Mouse (Mus musculus) liver, embryonic 13.5 days (tissue): ENCODE measurements at regions not wholly inside any gene's neighbourhood (a gene's known extent, or its start where the extent isn't known, plus 50 kb on each side); places are given as distances from the start of the nearest gene placed in this dataset.

ENCODE experiments used
- ATAC-seq: fragments of 200-750 bp; cut with Nextera tagmentation; 2 replicates; pipeline ENCODE4 v1.8.0; 2017; ENCODE audit warnings: low read depth, mild to moderate bottlenecking, moderate number of reproducible peaks, moderate library complexity
- DNase-seq: peaks from one replicate; pipeline ENCODE4 v3.0.0; 2022
- H3K27ac ChIP-seq: fragments of 300-500 bp; sonication (generic); 2 replicates; pipeline ENCODE4 v1.5.1; 2015; ENCODE audit warnings: moderate library complexity, mild to moderate bottlenecking, inconsistent platforms
- H3K27me3 ChIP-seq: fragments of 300-500 bp; sonication (generic); 2 replicates; pipeline ENCODE4 v1.6.1; 2015; ENCODE audit warnings: mild to moderate bottlenecking, inconsistent platforms
- H3K36me3 ChIP-seq: fragments of 300-500 bp; sonication (generic); 2 replicates; pipeline ENCODE4 v1.6.1; 2015; ENCODE audit warnings: mild to moderate bottlenecking, inconsistent platforms
- H3K4me1 ChIP-seq: fragments of 300-500 bp; sonication (generic); replicated peaks from 2 replicates; pipeline ENCODE4 v1.6.1; 2015; ENCODE audit warnings: inconsistent platforms
- H3K4me2 ChIP-seq: fragments of 300-500 bp; sonication (generic); 2 replicates; pipeline ENCODE4 v1.6.1; 2015; ENCODE audit warnings: inconsistent platforms, mild to moderate bottlenecking, moderate library complexity
- H3K4me3 ChIP-seq: fragments of 300-500 bp; sonication (generic); replicated peaks from 2 replicates; pipeline ENCODE4 v1.5.1; 2015; ENCODE audit warnings: mild to moderate bottlenecking, inconsistent platforms
- H3K9ac ChIP-seq: fragments of 300-500 bp; sonication (generic); 2 replicates; pipeline ENCODE4 v1.6.1; 2015; ENCODE audit warnings: mild to moderate bottlenecking, inconsistent platforms
- H3K9me3 ChIP-seq: fragments of 300-500 bp; sonication (generic); replicated peaks from 2 replicates; pipeline ENCODE4 v1.6.1; 2016; ENCODE audit warnings: inconsistent platforms
- WGBS: fragments of 180-500 bp; shearing (Covaris S2); methylation state at CpG from one replicate; pipeline ENCODE4 v1.1.7; 2015; ENCODE audit not compliant: insufficient replicate concordance; 5-methylcytosine and 5-hydroxymethylcytosine counted together

GRCm38 (mm10) chr15:50993121-50993520, 2891.6 kb upstream of the Gm7489 start:
- Histone ChIP-seq H3K4me1 (no peaks in the 10 kb centered on the region), H3K9ac (no peak overlapping the region), H3K9me3 (no peaks in the 10 kb centered on the region), H3K4me3 (no peak overlapping the region), H3K4me2 (no peak overlapping the region), H3K36me3 (no peaks in the 10 kb centered on the region), H3K27me3 (no peaks in the 10 kb centered on the region), H3K27ac (no peak overlapping the region)
- DNase-seq (no peak), ATAC-seq (no peak)
- WGBS = 58% methylated on average over 5 of the region's 5 CpGs

GRCm38 (mm10) chr15:50995688-50996087, 2889.0 kb upstream of the Gm7489 start:
- Histone ChIP-seq H3K4me2 (no peak overlapping the region), H3K9ac (no peak overlapping the region), H3K36me3 (no peaks in the 10 kb centered on the region), H3K4me1 (no peaks in the 10 kb centered on the region), H3K4me3 (no peak overlapping the region), H3K9me3 (no peaks in the 10 kb centered on the region), H3K27ac (no peak overlapping the region), H3K27me3 (no peaks in the 10 kb centered on the region)
- DNase-seq = no peak
- ATAC-seq = no peak
- WGBS = 72% methylated on average over 3 of the region's 3 CpGs

- H3K4me2 ChIP-seq = no peak overlapping the region
- no peaks in the 10 kb centered on the region for H3K36me3 ChIP-seq
- no peak for ATAC-seq
- H3K4me1 ChIP-seq = no peaks in the 10 kb centered on the region
- 73% methylated on average over 4 of the region's 4 CpGs for WGBS
- H3K27ac ChIP-seq = no peak overlapping the region
- no peak overlapping the region for H3K9ac ChIP-seq
- no peak overlapping the region for H3K4me3 ChIP-seq
- H3K9me3 ChIP-seq = no peaks in the 10 kb centered on the region
- no peaks in the 10 kb centered on the region for H3K27me3 ChIP-seq
- DNase-seq = no peak
Measured at GRCm38 (mm10) chr15:50996296-50996695, 2888.4 kb upstream of the Gm7489 start.

- no peak overlapping the region for H3K27ac ChIP-seq
- H3K27me3 ChIP-seq = no peaks in the 10 kb centered on the region
- DNase-seq = no peak
- ATAC-seq = no peak
- no peak overlapping the region for H3K4me3 ChIP-seq
- no peaks in the 10 kb centered on the region for H3K9me3 ChIP-seq
- no peak overlapping the region for H3K9ac ChIP-seq
- H3K36me3 ChIP-seq = no peaks in the 10 kb centered on the region
- no peak overlapping the region for H3K4me2 ChIP-seq
- 61% methylated on average over 11 of the region's 11 CpGs for WGBS
- H3K4me1 ChIP-seq = no peaks in the 10 kb centered on the region
Measured at GRCm38 (mm10) chr15:50997209-50997763, 2887.4 kb upstream of the Gm7489 start.

- Histone ChIP-seq H3K9ac (no peak overlapping the region), H3K27me3 (no peaks in the 10 kb centered on the region), H3K4me1 (no peaks in the 10 kb centered on the region), H3K27ac (no peak overlapping the region), H3K36me3 (no peaks in the 10 kb centered on the region), H3K4me3 (no peak overlapping the region), H3K4me2 (no peak overlapping the region), H3K9me3 (no peaks in the 10 kb centered on the region)
- DNase-seq (no peak), ATAC-seq (no peak)
- WGBS = 20% methylated on average over 1 of the region's 1 CpGs
Measured at GRCm38 (mm10) chr15:51038968-51039367, 2845.7 kb upstream of the Gm7489 start.

- no peak overlapping the region for H3K9ac ChIP-seq
- no peaks in the 10 kb centered on the region for H3K27me3 ChIP-seq
- WGBS = 75% methylated on average over 10 of the region's 10 CpGs
- H3K27ac ChIP-seq = no peak overlapping the region
- no peak for ATAC-seq
- no peak overlapping the region for H3K4me3 ChIP-seq
- no peaks in the 10 kb centered on the region for H3K9me3 ChIP-seq
- H3K4me1 ChIP-seq = no peaks in the 10 kb centered on the region
- no peak for DNase-seq
- H3K4me2 ChIP-seq = no peak overlapping the region
- no peaks in the 10 kb centered on the region for H3K36me3 ChIP-seq
Measured at GRCm38 (mm10) chr15:51070538-51070937, 2814.2 kb upstream of the Gm7489 start.

- Histone ChIP-seq H3K36me3 (no peaks in the 10 kb centered on the region), H3K9ac (no peak overlapping the region), H3K27ac (no peak overlapping the region), H3K4me3 (no peak overlapping the region), H3K4me1 (no peaks in the 10 kb centered on the region), H3K4me2 (no peak overlapping the region), H3K9me3 (no peaks in the 10 kb centered on the region), H3K27me3 (no peaks in the 10 kb centered on the region)
- WGBS = 69% methylated on average over 10 of the region's 10 CpGs
- DNase-seq (no peak), ATAC-seq (no peak)
Measured at GRCm38 (mm10) chr15:51071132-51071656, 2813.5 kb upstream of the Gm7489 start.

GRCm38 (mm10) chr15:51073678-51074077, 2811.0 kb upstream of the Gm7489 start:
- no peaks in the 10 kb centered on the region for H3K27me3 ChIP-seq
- H3K9ac ChIP-seq = no peak overlapping the region
- no peaks in the 10 kb centered on the region for H3K4me1 ChIP-seq
- H3K9me3 ChIP-seq = no peaks in the 10 kb centered on the region
- H3K27ac ChIP-seq = no peak overlapping the region
- no peak overlapping the region for H3K4me3 ChIP-seq
- no peak for DNase-seq
- 22% methylated on average over 6 of the region's 6 CpGs for WGBS
- no peak for ATAC-seq
- no peak overlapping the region for H3K4me2 ChIP-seq
- no peaks in the 10 kb centered on the region for H3K36me3 ChIP-seq

- Histone ChIP-seq H3K27me3 (no peaks in the 10 kb centered on the region), H3K4me3 (no peak overlapping the region), H3K36me3 (no peaks in the 10 kb centered on the region), H3K9me3 (no peaks in the 10 kb centered on the region), H3K27ac (no peak overlapping the region), H3K4me1 (no peaks in the 10 kb centered on the region), H3K9ac (no peak overlapping the region), H3K4me2 (no peak overlapping the region)
- WGBS = 62% methylated on average over 7 of the region's 7 CpGs
- no peak for DNase-seq
- no peak for ATAC-seq
Measured at GRCm38 (mm10) chr15:51074196-51074595, 2810.5 kb upstream of the Gm7489 start.

GRCm38 (mm10) chr15:51083677-51084322, 2800.9 kb upstream of the Gm7489 start:
- H3K36me3 ChIP-seq = no peaks in the 10 kb centered on the region
- H3K4me1 ChIP-seq = no peaks in the 10 kb centered on the region
- ATAC-seq = no peak
- 42% methylated on average over 12 of the region's 12 CpGs for WGBS
- no peak overlapping the region for H3K27ac ChIP-seq
- H3K27me3 ChIP-seq = no peaks in the 10 kb centered on the region
- H3K9me3 ChIP-seq = no peaks in the 10 kb centered on the region
- H3K4me2 ChIP-seq = no peak overlapping the region
- no peak overlapping the region for H3K4me3 ChIP-seq
- DNase-seq = no peak
- no peak overlapping the region for H3K9ac ChIP-seq

- no peaks in the 10 kb centered on the region for H3K9me3 ChIP-seq
- WGBS = 67% methylated on average over 7 of the region's 7 CpGs
- ATAC-seq = no peak
Measured at GRCm38 (mm10) chr15:51092936-51093335, 2791.8 kb upstream of the Gm7489 start.

GRCm38 (mm10) chr15:51103948-51104347, 2780.8 kb upstream of the Gm7489 start:
- H3K4me3 ChIP-seq = no peak overlapping the region
- no peaks in the 10 kb centered on the region for H3K9me3 ChIP-seq
- ATAC-seq (no peak), DNase-seq (no peak)
- 63% methylated on average over 7 of the region's 7 CpGs for WGBS
- no peaks in the 10 kb centered on the region for H3K36me3 ChIP-seq
- no peak overlapping the region for H3K9ac ChIP-seq
- no peaks in the 10 kb centered on the region for H3K27me3 ChIP-seq
- H3K4me1 ChIP-seq = no peaks in the 10 kb centered on the region
- no peak overlapping the region for H3K27ac ChIP-seq
- H3K4me2 ChIP-seq = no peak overlapping the region

More at GRCm38 (mm10) chr15:51092936-51093335, 2791.8 kb upstream of the Gm7489 start:
- Histone ChIP-seq H3K4me3 (no peak overlapping the region), H3K27ac (no peak overlapping the region), H3K4me2 (no peak overlapping the region), H3K9ac (no peak overlapping the region), H3K27me3 (no peaks in the 10 kb centered on the region), H3K4me1 (no peaks in the 10 kb centered on the region), H3K36me3 (no peaks in the 10 kb centered on the region)
- no peak for DNase-seq
